Mouse (Mus musculus) heart, adult 2 months (tissue): ENCODE measurements around the gene Arfgef3. TPM values are rescaled to one million over a fixed set of nuclear protein-coding genes. Genes with fewer than 3 reads are reported as not detected.

Experiments used
- DNase-seq, 2 experiments: peaks; one replicate each; pipeline ENCODE4 v3.0.0; 2021
- H3K27ac ChIP-seq: fragments of 200-600 bp; 2 replicates; pipeline ENCODE4 v1.8.1; 2022
- H3K27me3 ChIP-seq: fragments of 200-500 bp; 2 replicates; pipeline ENCODE4 v1.6.1; 2012; ENCODE audit warnings: mild to moderate bottlenecking, low read length, inconsistent platforms, mixed read lengths; ENCODE audit not compliant: control insufficient read depth, insufficient read depth
- H3K36me3 ChIP-seq: fragments of 200-500 bp; 2 replicates; pipeline ENCODE4 v1.6.1; 2012; ENCODE audit warnings: low read length, inconsistent platforms; ENCODE audit not compliant: control insufficient read depth, insufficient read depth
- H3K4me1 ChIP-seq: fragments of 200-500 bp; 2 replicates; pipeline ENCODE4 v1.6.1; 2011; ENCODE audit warnings: low read length; ENCODE audit not compliant: control insufficient read depth, insufficient read depth
- H3K4me3 ChIP-seq: fragments of 200-600 bp; 2 replicates; pipeline ENCODE4 v1.8.1; 2022
- H3K79me2 ChIP-seq: fragments of 200-500 bp; replicated peaks from 2 replicates; pipeline ENCODE4 v1.6.1; 2012; ENCODE audit warnings: mild to moderate bottlenecking, inconsistent platforms, low read length, moderate library complexity, mixed read lengths; ENCODE audit not compliant: control insufficient read depth, insufficient read depth
- H3K9ac ChIP-seq: fragments of 200-500 bp; 2 replicates; pipeline ENCODE4 v1.6.1; 2012; ENCODE audit warnings: low read depth, mild to moderate bottlenecking, control low read depth, inconsistent platforms, low read length, mixed read lengths
- CTCF ChIP-seq: fragments of 200-600 bp; IDR thresholded peaks from 2 replicates; pipeline ENCODE4 v1.8.1; 2022; ENCODE audit warnings: antibody characterized with exemption, mild to moderate bottlenecking, moderate library complexity
- EP300 ChIP-seq: fragments of 200-500 bp; IDR thresholded peaks from 2 replicates; pipeline ENCODE4 v1.6.1; 2011; ENCODE audit warnings: low read depth, low read length, control low read depth; ENCODE audit not compliant: insufficient read depth
- POLR2A ChIP-seq: fragments of 200-500 bp; IDR thresholded peaks from 2 replicates; pipeline ENCODE4 v1.6.1; 2011; ENCODE audit warnings: mild to moderate bottlenecking, low read depth, low read length, control low read depth; ENCODE audit not compliant: insufficient read depth
- WGBS: fragments of 180-500 bp; shearing (Covaris S2); methylation state at CpG from one replicate; pipeline ENCODE4 v1.1.7; 2018; 5-methylcytosine and 5-hydroxymethylcytosine counted together
- intact Hi-C: fragments of 180-260 bp; cut with DNase I; formaldehyde crosslinking; loops from one replicate; pipeline ENCODE4 v1.15.1; 2025
- long read RNA-seq: library from polyadenylated mRNA; stranded (forward); transcript quantifications from one replicate; pipeline ENCODE4 v2.0.0, GENCODE M21; 2021
- polyA plus RNA-seq: library from polyadenylated mRNA; depleted of rRNA; stranded (reverse); fragments of >200 nt; gene quantifications from 2 replicates; pipeline ENCODE4 v1.2.3, GENCODE M21; 2012; rRNA removed
- total RNA-seq, 2 experiments: library from RNA; stranded (reverse); gene quantifications; 2 replicates each; pipeline ENCODE4 v1.2.3; 2021

Arfgef3 gene
- total RNA-seq (under 1 TPM; 0.18 to 0.20 TPM), polyA plus RNA-seq (0.12 and 0.18 TPM in 2 replicates)
- long read RNA-seq: 0 reads

DNA sequence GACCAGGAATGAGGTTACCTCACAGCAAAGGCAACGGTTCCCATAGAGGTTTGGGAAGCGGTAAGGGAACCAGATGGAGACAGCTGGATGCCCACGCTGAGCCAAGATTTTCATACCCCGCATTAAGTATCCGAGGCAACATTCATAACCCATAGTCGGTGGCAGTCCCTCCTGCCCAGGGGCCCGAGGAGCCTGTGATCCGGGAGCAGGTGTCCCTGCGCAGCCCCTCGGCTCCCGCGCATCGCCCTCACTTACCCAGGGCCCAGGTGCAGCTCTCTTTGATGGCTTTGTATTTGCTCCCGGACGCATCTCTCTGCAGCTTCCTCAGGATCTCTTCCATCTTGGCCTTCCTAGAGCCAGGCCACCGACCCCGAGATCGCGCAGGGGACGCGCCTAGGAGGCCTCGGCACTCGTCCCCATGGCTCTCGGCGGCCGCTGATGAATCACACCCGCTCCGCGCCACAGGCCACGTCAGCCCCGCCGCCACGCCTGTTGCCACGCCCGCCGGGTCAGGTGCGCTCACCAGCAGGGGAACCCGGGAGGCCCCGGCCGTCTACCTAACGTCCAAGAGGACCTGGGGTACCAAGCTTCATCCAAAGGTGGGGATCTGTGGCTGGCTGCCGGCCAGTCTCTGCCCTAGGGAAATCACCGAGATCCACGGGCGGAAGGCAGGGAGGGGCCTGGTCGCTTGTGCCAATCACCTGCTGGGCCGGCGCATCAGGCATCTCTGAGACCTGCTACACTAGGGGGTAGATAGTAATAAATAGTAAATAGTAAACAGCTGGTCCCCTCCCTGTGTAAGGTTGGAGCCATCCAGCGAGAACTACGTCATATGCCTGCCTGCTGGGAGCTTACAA is at the start of gene Arfgef3:
Arfgef3 (minus strand) TSS at position 664 of the 857 bp plus-strand sequence.
- WGBS: 5% methylated on average over 50 of the region's 50 CpGs
- Histone ChIP-seq H3K4me3 (peak within 1 kb of the TSS; percentile 49), H3K36me3 (no peaks in the 10 kb centered on the region), H3K27me3 (no peaks in the 10 kb centered on the region), H3K4me1 (no peaks in the 10 kb centered on the region), H3K27ac (no peak within 1 kb of the TSS), H3K79me2 (no peaks in the 10 kb centered on the region), H3K9ac (no peak within 1 kb of the TSS)
- no peak for TF ChIP-seq CTCF
- peak; percentile 52 to 65 for DNase-seq
- intact Hi-C loops: no loop called here

DNA sequence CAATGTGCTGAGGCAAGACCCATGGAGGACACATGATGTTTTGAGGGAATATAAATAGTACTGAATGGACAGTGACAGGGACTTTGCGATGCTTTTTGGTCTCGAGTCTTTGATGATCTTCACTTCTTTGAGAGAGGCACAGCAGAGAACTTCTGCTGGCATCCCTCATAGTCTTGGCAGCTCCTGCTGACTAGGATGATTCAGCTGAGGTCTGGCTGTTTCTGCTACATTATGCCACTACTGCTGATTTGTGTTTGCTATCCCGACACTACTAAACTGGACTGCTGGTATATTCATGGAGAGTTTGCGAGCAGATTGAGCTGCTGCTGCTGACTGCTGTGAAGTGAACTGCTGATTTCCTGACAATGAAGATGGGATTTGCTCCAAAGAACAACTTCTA is 46.3 kb upstream of the Arfgef3 start:
- 86% methylated on average over 4 of the region's 4 CpGs for WGBS

GRCm38 (mm10) chr10:18788601-18789000 is 44.9 kb upstream of the Arfgef3 start:
- H3K4me1 ChIP-seq: no peaks in the 10 kb centered on the region
- intact Hi-C loops: no loop called here
- H3K27me3 ChIP-seq: no peaks in the 10 kb centered on the region
- TF ChIP-seq CTCF (no peak), POLR2A (no peak), EP300 (no peak)
- H3K4me3 ChIP-seq: no peak overlapping the region
- no peak overlapping the region for H3K27ac ChIP-seq
- 65% methylated on average over 1 of the region's 1 CpGs for WGBS
- DNase-seq: no peak
- no peaks in the 10 kb centered on the region for H3K36me3 ChIP-seq
- no peaks in the 10 kb centered on the region for H3K79me2 ChIP-seq
- no peak overlapping the region for H3K9ac ChIP-seq

More for the DNA sequence above, 46.3 kb upstream of the Arfgef3 start:
- Histone ChIP-seq H3K4me1 (no peaks in the 10 kb centered on the region), H3K27ac (no peak overlapping the region), H3K9ac (no peak overlapping the region), H3K79me2 (no peaks in the 10 kb centered on the region), H3K27me3 (no peaks in the 10 kb centered on the region), H3K36me3 (no peaks in the 10 kb centered on the region), H3K4me3 (no peak overlapping the region)
- intact Hi-C loops: no loop called here
- no peak for TF ChIP-seq POLR2A
- TF ChIP-seq CTCF: no peak
- TF ChIP-seq EP300: no peak
- DNase-seq: no peak

GRCm38 (mm10) chr10:18786693-18787092 is 42.9 kb upstream of the Arfgef3 start, which contains the start of gene Gm4922:
Gene Gm4922 (minus strand): TSS chr10:18786793.
- Histone ChIP-seq H3K36me3 (no peaks in the 10 kb centered on the region), H3K27ac (no peak within 1 kb of the TSS), H3K9ac (no peak within 1 kb of the TSS), H3K27me3 (no peaks in the 10 kb centered on the region), H3K4me1 (no peaks in the 10 kb centered on the region), H3K79me2 (no peaks in the 10 kb centered on the region), H3K4me3 (no peak within 1 kb of the TSS)
- intact Hi-C loops: no loop called here
- TF ChIP-seq POLR2A (no peak), CTCF (no peak), EP300 (no peak)
- WGBS: 81% methylated on average over 1 of the region's 1 CpGs
- no peak for DNase-seq

- no peaks in the 10 kb centered on the region for H3K79me2 ChIP-seq
- 75% methylated on average over 3 of the region's 3 CpGs for WGBS
- no peak overlapping the region for H3K27ac ChIP-seq
- no peak for TF ChIP-seq POLR2A
- no peak for TF ChIP-seq CTCF
- TF ChIP-seq EP300: no peak
- no peak overlapping the region for H3K9ac ChIP-seq
- H3K4me1 ChIP-seq: no peaks in the 10 kb centered on the region; the same call in 1 of the 2 replicates
- no peaks in the 10 kb centered on the region for H3K27me3 ChIP-seq
- H3K36me3 ChIP-seq: no peaks in the 10 kb centered on the region
- no peak for DNase-seq
- no peak overlapping the region for H3K4me3 ChIP-seq
- intact Hi-C loops: no loop called here
Observed at GRCm38 (mm10) chr10:18777546-18777945, 33.8 kb upstream of the Arfgef3 start.

DNA sequence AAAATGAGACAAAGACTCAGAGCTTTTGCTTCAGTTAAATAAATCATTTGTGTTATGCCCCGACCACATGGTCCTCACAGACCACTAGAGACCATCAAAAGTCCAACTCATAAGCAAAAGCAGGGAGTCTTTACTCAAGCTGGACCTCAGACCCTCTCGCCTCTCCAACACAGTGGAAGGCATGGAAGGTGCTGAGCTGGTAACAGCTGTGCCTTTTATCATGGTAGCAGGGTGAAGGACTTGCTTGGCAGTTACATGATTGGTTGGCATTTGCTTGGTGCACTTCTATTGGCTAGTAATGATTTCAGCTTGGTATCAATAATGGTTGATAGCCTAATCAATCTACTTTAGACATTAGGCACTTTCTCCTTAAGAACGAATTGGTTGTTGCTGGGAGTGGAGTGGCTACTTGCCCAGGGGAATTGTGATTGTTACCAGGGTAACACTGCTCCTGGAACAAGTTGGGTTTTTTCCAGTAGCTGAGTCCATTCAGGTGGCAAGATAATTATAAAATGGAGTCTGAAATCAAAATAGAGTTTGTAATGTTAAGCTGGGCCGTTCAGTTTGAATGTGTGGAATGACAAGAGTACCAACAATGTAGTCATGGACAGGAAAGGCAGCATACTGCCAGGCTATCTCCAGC is 28.9 kb upstream of the Arfgef3 start:
- H3K79me2 ChIP-seq: no peaks in the 10 kb centered on the region
- no peaks in the 10 kb centered on the region; the same call in 1 of the 2 replicates for H3K4me1 ChIP-seq
- WGBS: 52% methylated on average over 4 of the region's 4 CpGs
- no peak overlapping the region for H3K27ac ChIP-seq
- H3K4me3 ChIP-seq: no peak overlapping the region
- peak in 1 of 2 experiments; percentile 18 for DNase-seq
- H3K27me3 ChIP-seq: no peaks in the 10 kb centered on the region
- no peak overlapping the region for H3K9ac ChIP-seq
- intact Hi-C loops: loop anchor here (5.0 kb wide), 1 partner anchor 65 kb away; no protein-coding TSS in a partner anchor
- no peaks in the 10 kb centered on the region for H3K36me3 ChIP-seq
- no peak for TF ChIP-seq EP300
- TF ChIP-seq POLR2A: no peak
